Mouse (Mus musculus) R1 (cell line): ENCODE measurements around the gene Pex7.
A peak's percentile ranks its signal among the peaks of the same experiment; 100 is the strongest.

Experiments used
- DNase-seq: peaks from one replicate; pipeline ENCODE4 v3.0.0-alpha.2; 2018; ENCODE audit warnings: low read depth, low spot score

Pex7 gene

GRCm38 (mm10) chr10:19907246-19907804, at the start of gene Pex7:
TSS of gene Pex7 (minus strand) at chr10:19907689.
- DNase-seq, result peak; percentile 95

GRCm38 (mm10) chr10:19956745-19957144, 49.3 kb upstream of the Pex7 start:
- DNase-seq, result no peak

- no peak for DNase-seq
Measured at GRCm38 (mm10) chr10:19955817-19956216, 48.3 kb upstream of the Pex7 start.

GRCm38 (mm10) chr10:19954572-19954971, 47.1 kb upstream of the Pex7 start:
- no peak for DNase-seq

GRCm38 (mm10) chr10:19953032-19953761, 45.7 kb upstream of the Pex7 start:
- DNase-seq, result no peak

GRCm38 (mm10) chr10:19949106-19949505, 41.6 kb upstream of the Pex7 start:
- no peak for DNase-seq

- no peak for DNase-seq
Measured at GRCm38 (mm10) chr10:19948381-19948780, 40.9 kb upstream of the Pex7 start.

- no peak for DNase-seq
Measured at GRCm38 (mm10) chr10:19947901-19948300, 40.4 kb upstream of the Pex7 start.

- no peak for DNase-seq
Measured at GRCm38 (mm10) chr10:19947441-19947840, 40.0 kb upstream of the Pex7 start.

GRCm38 (mm10) chr10:19946644-19947043, 39.2 kb upstream of the Pex7 start:
- no peak for DNase-seq

- no peak for DNase-seq
Measured at GRCm38 (mm10) chr10:19945651-19946050, 38.2 kb upstream of the Pex7 start.

- DNase-seq, result no peak
Measured at GRCm38 (mm10) chr10:19942621-19943020, 35.1 kb upstream of the Pex7 start.

- DNase-seq, result no peak
Measured at GRCm38 (mm10) chr10:19941914-19942313, 34.4 kb upstream of the Pex7 start.

- DNase-seq, result no peak
Measured at GRCm38 (mm10) chr10:19941063-19941462, 33.6 kb upstream of the Pex7 start.

- DNase-seq, result no peak
Measured at GRCm38 (mm10) chr10:19940626-19941025, 33.1 kb upstream of the Pex7 start.

- DNase-seq, result no peak
Measured at GRCm38 (mm10) chr10:19940127-19940526, 32.6 kb upstream of the Pex7 start.

GRCm38 (mm10) chr10:19939282-19939705, 31.8 kb upstream of the Pex7 start:
- no peak for DNase-seq

- peak; percentile 56 for DNase-seq
Measured at GRCm38 (mm10) chr10:19938738-19939137, 31.2 kb upstream of the Pex7 start.

GRCm38 (mm10) chr10:19936961-19937708, 29.6 kb upstream of the Pex7 start:
- DNase-seq, result no peak

- no peak for DNase-seq
Measured at GRCm38 (mm10) chr10:19935821-19936367, 28.4 kb upstream of the Pex7 start.

GRCm38 (mm10) chr10:19935295-19935623, 27.8 kb upstream of the Pex7 start:
- no peak for DNase-seq
